Mouse (Mus musculus): ENCODE results near the gene Vcl. TPM values are rescaled to one million over a fixed set of nuclear protein-coding genes. Genes with fewer than 3 reads are reported as not detected.

The Vcl gene
- polyA plus RNA-seq, 1 experiment: 20.3 TPM

- TF ChIP-seq POLR2A (IDR thresholded peaks at IDR 0.05; ENCODE audit: low read depth, low read length): no peak
- no peak for TF ChIP-seq CTCF (IDR thresholded peaks at IDR 0.05; ENCODE audit: extremely low read depth, insufficient read depth, insufficient read length, insufficient replicate concordance)
- H3K27ac ChIP-seq (ENCODE audit: insufficient read depth, low read length): no peak overlapping the region
- no peak for DNase-seq (ENCODE audit: low read depth in 1 of 2, low spot score in 2 of 2)
- no peaks in the 10 kb centered on the region for H3K36me3 ChIP-seq (ENCODE audit: control insufficient read depth, insufficient read depth, low read length)
- no peaks in the 10 kb centered on the region for H3K27me3 ChIP-seq (ENCODE audit: control insufficient read depth, insufficient read depth, low read length)
- WGBS: 78% methylated on average over 2 of the region's 2 CpGs
- no peaks in the 10 kb centered on the region; the same call in 1 of the 2 replicates for H3K4me1 ChIP-seq (ENCODE audit: control insufficient read depth, insufficient read depth, insufficient read length)
- no peak overlapping the region for H3K4me3 ChIP-seq (ENCODE audit: extremely low read depth, insufficient read depth, insufficient read length)
Measured at GRCm38 (mm10) chr14:20964285-20964684, 35.1 kb downstream of the Vcl start.

GRCm38 (mm10) chr14:20966959-20967670 is 37.9 kb downstream of the Vcl start:
- no peak overlapping the region for H3K4me3 ChIP-seq (ENCODE audit: extremely low read depth, insufficient read depth, insufficient read length)
- H3K4me1 ChIP-seq (ENCODE audit: control insufficient read depth, insufficient read depth, insufficient read length): no peaks in the 10 kb centered on the region; the same call in 1 of the 2 replicates
- 92% methylated on average over 3 of the region's 3 CpGs for WGBS
- no peak for TF ChIP-seq POLR2A (IDR thresholded peaks at IDR 0.05; ENCODE audit: low read depth, low read length)
- no peak for TF ChIP-seq CTCF (IDR thresholded peaks at IDR 0.05; ENCODE audit: extremely low read depth, insufficient read depth, insufficient read length, insufficient replicate concordance)
- DNase-seq (ENCODE audit: low read depth in 1 of 2, low spot score in 2 of 2): no peak
- no peak overlapping the region for H3K27ac ChIP-seq (ENCODE audit: insufficient read depth, low read length)
- H3K36me3 ChIP-seq (ENCODE audit: control insufficient read depth, insufficient read depth, low read length): no peaks in the 10 kb centered on the region
- H3K27me3 ChIP-seq (ENCODE audit: control insufficient read depth, insufficient read depth, low read length): no peaks in the 10 kb centered on the region

- Histone ChIP-seq H3K4me1 (ENCODE audit: control insufficient read depth, insufficient read depth, insufficient read length) (no peaks in the 10 kb centered on the region), H3K4me3 (ENCODE audit: extremely low read depth, insufficient read depth, insufficient read length) (no peak overlapping the region), H3K27ac (ENCODE audit: insufficient read depth, low read length) (no peak overlapping the region), H3K36me3 (ENCODE audit: control insufficient read depth, insufficient read depth, low read length) (no peaks in the 10 kb centered on the region), H3K27me3 (ENCODE audit: control insufficient read depth, insufficient read depth, low read length) (no peaks in the 10 kb centered on the region)
- WGBS: 98% methylated on average over 1 of the region's 1 CpGs
- no peak for DNase-seq (ENCODE audit: low read depth in 1 of 2, low spot score in 2 of 2)
- no peak for TF ChIP-seq CTCF (IDR thresholded peaks at IDR 0.05; ENCODE audit: extremely low read depth, insufficient read depth, insufficient read length, insufficient replicate concordance)
Measured at GRCm38 (mm10) chr14:20969066-20969465, 39.9 kb downstream of the Vcl start.

GRCm38 (mm10) chr14:20970389-20970788 is 41.2 kb downstream of the Vcl start:
- TF ChIP-seq CTCF (IDR thresholded peaks at IDR 0.05; ENCODE audit: extremely low read depth, insufficient read depth, insufficient read length, insufficient replicate concordance) (no peak), POLR2A (IDR thresholded peaks at IDR 0.05; ENCODE audit: low read depth, low read length) (no peak)
- WGBS: 81% methylated on average over 6 of the region's 6 CpGs
- no peak overlapping the region for H3K27ac ChIP-seq (ENCODE audit: insufficient read depth, low read length)
- no peak overlapping the region for H3K4me3 ChIP-seq (ENCODE audit: extremely low read depth, insufficient read depth, insufficient read length)
- H3K27me3 ChIP-seq (ENCODE audit: control insufficient read depth, insufficient read depth, low read length): no peaks in the 10 kb centered on the region
- H3K4me1 ChIP-seq (ENCODE audit: control insufficient read depth, insufficient read depth, insufficient read length): no peaks in the 10 kb centered on the region
- no peak for DNase-seq (ENCODE audit: low read depth in 1 of 2, low spot score in 2 of 2)
- H3K36me3 ChIP-seq (ENCODE audit: control insufficient read depth, insufficient read depth, low read length): no peaks in the 10 kb centered on the region

GRCm38 (mm10) chr14:20970927-20971326 is 41.7 kb downstream of the Vcl start:
- Histone ChIP-seq H3K36me3 (ENCODE audit: control insufficient read depth, insufficient read depth, low read length) (no peaks in the 10 kb centered on the region), H3K4me1 (ENCODE audit: control insufficient read depth, insufficient read depth, insufficient read length) (no peaks in the 10 kb centered on the region), H3K4me3 (ENCODE audit: extremely low read depth, insufficient read depth, insufficient read length) (no peak overlapping the region), H3K27ac (ENCODE audit: insufficient read depth, low read length) (no peak overlapping the region), H3K27me3 (ENCODE audit: control insufficient read depth, insufficient read depth, low read length) (no peaks in the 10 kb centered on the region)
- no peak for DNase-seq (ENCODE audit: low read depth in 1 of 2, low spot score in 2 of 2)
- 94% methylated on average over 9 of the region's 9 CpGs for WGBS
- TF ChIP-seq CTCF (IDR thresholded peaks at IDR 0.05; ENCODE audit: extremely low read depth, insufficient read depth, insufficient read length, insufficient replicate concordance): no peak

- TF ChIP-seq POLR2A (IDR thresholded peaks at IDR 0.05; ENCODE audit: low read depth, low read length) (no peak), CTCF (IDR thresholded peaks at IDR 0.05; ENCODE audit: extremely low read depth, insufficient read depth, insufficient read length, insufficient replicate concordance) (no peak)
- Histone ChIP-seq H3K27ac (ENCODE audit: insufficient read depth, low read length) (no peak overlapping the region), H3K36me3 (ENCODE audit: control insufficient read depth, insufficient read depth, low read length) (no peaks in the 10 kb centered on the region), H3K27me3 (ENCODE audit: control insufficient read depth, insufficient read depth, low read length) (no peaks in the 10 kb centered on the region), H3K4me1 (ENCODE audit: control insufficient read depth, insufficient read depth, insufficient read length) (no peaks in the 10 kb centered on the region), H3K4me3 (ENCODE audit: extremely low read depth, insufficient read depth, insufficient read length) (no peak overlapping the region)
- DNase-seq (ENCODE audit: low read depth in 1 of 2, low spot score in 2 of 2): no peak
Measured at GRCm38 (mm10) chr14:20973821-20974220, 44.6 kb downstream of the Vcl start.

- no peak overlapping the region for H3K4me3 ChIP-seq (ENCODE audit: extremely low read depth, insufficient read depth, insufficient read length)
- WGBS: 78% methylated on average over 1 of the region's 1 CpGs
- TF ChIP-seq POLR2A (IDR thresholded peaks at IDR 0.05; ENCODE audit: low read depth, low read length): no peak
- TF ChIP-seq CTCF (IDR thresholded peaks at IDR 0.05; ENCODE audit: extremely low read depth, insufficient read depth, insufficient read length, insufficient replicate concordance): no peak
- H3K27ac ChIP-seq (ENCODE audit: insufficient read depth, low read length): no peak overlapping the region
- DNase-seq (ENCODE audit: low read depth in 1 of 2, low spot score in 2 of 2): no peak
- H3K4me1 ChIP-seq (ENCODE audit: control insufficient read depth, insufficient read depth, insufficient read length): no peaks in the 10 kb centered on the region
- H3K36me3 ChIP-seq (ENCODE audit: control insufficient read depth, insufficient read depth, low read length): no peaks in the 10 kb centered on the region
- H3K27me3 ChIP-seq (ENCODE audit: control insufficient read depth, insufficient read depth, low read length): no peaks in the 10 kb centered on the region
Measured at GRCm38 (mm10) chr14:20976741-20977140, 47.5 kb downstream of the Vcl start.
